Mouse (Mus musculus) C2C12 (cell line): ENCODE data around the gene Rbl2.

Experiments used
- CEBPB ChIP-seq: IDR thresholded peaks from one replicate; pipeline ENCODE4 v1.6.1; 2011; ENCODE audit warnings: low read depth, mild to moderate bottlenecking, control low read depth, moderate library complexity
- CTCF ChIP-seq: IDR thresholded peaks from one replicate; pipeline ENCODE4 v1.5.1; 2011; ENCODE audit not compliant: control insufficient read depth, insufficient read depth, insufficient read length
- MAX ChIP-seq: IDR thresholded peaks from one replicate; pipeline ENCODE4 v1.6.1; 2011; ENCODE audit warnings: mild to moderate bottlenecking, control low read depth
- MYOG ChIP-seq: IDR thresholded peaks from one replicate; pipeline ENCODE4 v1.6.1; 2011; ENCODE audit not compliant: control insufficient read depth, insufficient read length; ENCODE audit errors: extremely low read depth

- TF ChIP-seq MAX (no peak), CTCF (no peak), CEBPB (no peak), MYOG (no peak)
Measured at GRCm38 (mm10) chr8:91171605-91172004, 101.7 kb downstream of the Rbl2 start.
